ENCODE assay signal across 17 mouse cellular contexts in genomic region chr17:83684475-83684874, GRCm38 (mm10). TPM values are rescaled to one million over a fixed set of nuclear protein-coding genes. Genes with fewer than 3 reads are reported as not detected.
"Had no signal": no experiment of that assay in that cellular context is flagged by ENCODE, and none has a peak within 500 bp of the region (broad histone marks: within the 10 kb centered on the region; RNA-seq: fewer than 3 reads in every experiment).

No protein-coding gene starts in this region.

- H3K27ac ChIP-seq: intestine, embryonic 15.5 days; left cerebral cortex, adult 2 months; limb, embryonic 15.5 days; midbrain, embryonic 13.5 days had no signal

- H3K4me3 ChIP-seq: intestine, embryonic 15.5 days; left cerebral cortex, adult 2 months; limb, embryonic 15.5 days; midbrain, embryonic 13.5 days had no signal

- H3K9me3 ChIP-seq: intestine, embryonic 15.5 days; limb, embryonic 15.5 days; midbrain, embryonic 13.5 days had no signal

- ATAC-seq: intestine, embryonic 15.5 days; midbrain, embryonic 13.5 days had no signal

- DNase-seq: kidney, adult 18-20 months; kidney, postnatal 10 days; lung, embryonic 14.5 days; lung, postnatal 10 days; lung, postnatal 4 days; right cerebral cortex, adult 18-20 months; right cerebral cortex, postnatal 25 days; thymus, postnatal 36 days had no signal

- H3K4me1 ChIP-seq: intestine, embryonic 15.5 days; limb, embryonic 15.5 days; midbrain, embryonic 13.5 days had no signal

- H3K36me3 ChIP-seq: intestine, embryonic 15.5 days; limb, embryonic 15.5 days; midbrain, embryonic 13.5 days had no signal

- H3K27me3 ChIP-seq: intestine, embryonic 15.5 days; limb, embryonic 15.5 days; midbrain, embryonic 13.5 days had no signal

- H3K4me2 ChIP-seq: intestine, embryonic 15.5 days; limb, embryonic 15.5 days; lung, embryonic 14.5 days; midbrain, embryonic 13.5 days had no signal

- H3K9ac ChIP-seq: intestine, embryonic 15.5 days; limb, embryonic 15.5 days; lung, embryonic 14.5 days; midbrain, embryonic 13.5 days had no signal

RNA-seq across cellular contexts. Expression of gene Kcng3, which starts 52.8 kb away (rescaled TPM):
- polyA plus RNA-seq: intestine, embryonic 15.5 days; kidney, embryonic 14.5 days; limb, embryonic 11.5 days; limb, embryonic 15.5 days; lung, embryonic 14.5 days; midbrain, embryonic 13.5 days; neural tube, embryonic 14.5 days; stomach, embryonic 16.5 days; thymus, postnatal 0 days had no signal
